Mouse (Mus musculus) cerebellum, adult 11-12 months (tissue): ENCODE measurements around the gene Sh2d1a.

Experiments
- DNase-seq: peaks from one replicate; pipeline ENCODE4 v3.0.0; 2022

Gene Sh2d1a

GRCm38 (mm10) chrX:42502291-42503043 lies at the start of gene Sh2d1a:
TSS of gene Sh2d1a (plus strand) at chrX:42502453.
- DNase-seq = no peak

GRCm38 (mm10) chrX:42453001-42453400 lies 49.3 kb upstream of the Sh2d1a start:
- DNase-seq = no peak

GRCm38 (mm10) chrX:42454533-42454932 lies 47.7 kb upstream of the Sh2d1a start:
- no peak for DNase-seq

GRCm38 (mm10) chrX:42489446-42489845 lies 12.8 kb upstream of the Sh2d1a start, which contains the start of gene Tex13c2:
TSS of gene Tex13c2 (plus strand) at chrX:42489691.
- DNase-seq = peak; percentile 3

GRCm38 (mm10) chrX:42490336-42490735 lies 11.9 kb upstream of the Sh2d1a start:
- peak; percentile 51 for DNase-seq

- no peak for DNase-seq
These were observed 1.7 kb upstream of the Sh2d1a start for GRCm38 (mm10) chrX:42500538-42500937.

GRCm38 (mm10) chrX:42511105-42511504 lies 8.9 kb downstream of the Sh2d1a start:
- DNase-seq = no peak

GRCm38 (mm10) chrX:42512567-42512966 lies 10.3 kb downstream of the Sh2d1a start:
- no peak for DNase-seq

GRCm38 (mm10) chrX:42522868-42523267 lies 20.6 kb downstream of the Sh2d1a start:
- no peak for DNase-seq

- DNase-seq = no peak
These were observed 28.4 kb downstream of the Sh2d1a start for GRCm38 (mm10) chrX:42530703-42531102.

- DNase-seq = peak; percentile 88
These were observed 37.9 kb downstream of the Sh2d1a start for GRCm38 (mm10) chrX:42540030-42540755.

- DNase-seq = peak; percentile 71
These were observed 38.5 kb downstream of the Sh2d1a start for GRCm38 (mm10) chrX:42540756-42541053.

GRCm38 (mm10) chrX:42545076-42545475 lies 42.8 kb downstream of the Sh2d1a start:
- DNase-seq = no peak

- no peak for DNase-seq
These were observed 46.3 kb downstream of the Sh2d1a start for GRCm38 (mm10) chrX:42548513-42548912.

GRCm38 (mm10) chrX:42557284-42557683 lies 55.0 kb downstream of the Sh2d1a start:
- peak; percentile 50 for DNase-seq

- DNase-seq = no peak
These were observed 56.4 kb downstream of the Sh2d1a start for GRCm38 (mm10) chrX:42558683-42559082.
